Mouse (Mus musculus): ENCODE results near the gene Ppp1r13b. TPM values are rescaled to one million over a fixed set of nuclear protein-coding genes. Genes with fewer than 3 reads are reported as not detected.

Ppp1r13b gene
- total and polyA plus RNA-seq, 2 experiments from 2014 or later = 36.5 to 57.4 TPM

GRCm38 (mm10) chr12:111887005-111887404, 20.9 kb downstream of the Ppp1r13b start:
- Histone ChIP-seq H3K27me3 (ENCODE audit: insufficient read depth, low read length) (no peaks in the 10 kb centered on the region), H3K27ac (no peak overlapping the region), H3K4me1 (ENCODE audit: insufficient read depth, low read length) (no peaks in the 10 kb centered on the region), H3K4me2 (ENCODE audit: low read depth, low read length) (no peak overlapping the region), H3K36me3 (ENCODE audit: insufficient read depth, low read length) (no peaks in the 10 kb centered on the region), H3K9ac (replicated peaks; ENCODE audit: low read length) (no peak overlapping the region), H3K4me3 (ENCODE audit: low read length) (no peak overlapping the region), H3K9me3 (ENCODE audit: low read length) (no peaks in the 10 kb centered on the region)
- DNase-seq (ENCODE audit: low spot score) (no peak), ATAC-seq (no peak)
- WGBS = 86% methylated on average over 1 of the region's 1 CpGs
- peak; percentile 40 for TF ChIP-seq CTCF (IDR thresholded peaks at IDR 0.05; ENCODE audit: low read depth)

- H3K4me3 ChIP-seq (ENCODE audit: low read length) = no peak overlapping the region
- H3K9ac ChIP-seq (replicated peaks; ENCODE audit: low read length) = no peak overlapping the region
- ATAC-seq = no peak
- H3K27me3 ChIP-seq (ENCODE audit: insufficient read depth, low read length) = no peaks in the 10 kb centered on the region
- WGBS = 63% methylated on average over 4 of the region's 4 CpGs
- no peaks in the 10 kb centered on the region for H3K36me3 ChIP-seq (ENCODE audit: insufficient read depth, low read length)
- no peak for DNase-seq (ENCODE audit: low spot score)
- no peaks in the 10 kb centered on the region for H3K9me3 ChIP-seq (ENCODE audit: low read length)
- H3K27ac ChIP-seq = no peak overlapping the region
- no peak for TF ChIP-seq CTCF (IDR thresholded peaks at IDR 0.05; ENCODE audit: low read depth)
- H3K4me1 ChIP-seq (ENCODE audit: insufficient read depth, low read length) = no peaks in the 10 kb centered on the region
- H3K4me2 ChIP-seq (ENCODE audit: low read depth, low read length) = no peak overlapping the region
Observed at GRCm38 (mm10) chr12:111882852-111883251, 25.1 kb downstream of the Ppp1r13b start.

- Histone ChIP-seq H3K9me3 (ENCODE audit: low read length) (no peaks in the 10 kb centered on the region), H3K27me3 (ENCODE audit: insufficient read depth, low read length) (no peaks in the 10 kb centered on the region), H3K4me3 (ENCODE audit: low read length) (no peak overlapping the region), H3K9ac (replicated peaks; ENCODE audit: low read length) (no peak overlapping the region), H3K4me2 (ENCODE audit: low read depth, low read length) (no peak overlapping the region), H3K27ac (no peak overlapping the region), H3K36me3 (ENCODE audit: insufficient read depth, low read length) (no peaks in the 10 kb centered on the region), H3K4me1 (ENCODE audit: insufficient read depth, low read length) (no peaks in the 10 kb centered on the region)
- WGBS = 78% methylated on average over 3 of the region's 3 CpGs
- TF ChIP-seq CTCF (IDR thresholded peaks at IDR 0.05; ENCODE audit: low read depth) = no peak
- no peak for ATAC-seq
- DNase-seq (ENCODE audit: low spot score) = no peak
Observed at GRCm38 (mm10) chr12:111882022-111882421, 25.9 kb downstream of the Ppp1r13b start.

- Histone ChIP-seq H3K4me1 (ENCODE audit: insufficient read depth, low read length) (no peaks in the 10 kb centered on the region), H3K9ac (replicated peaks; ENCODE audit: low read length) (no peak overlapping the region), H3K27me3 (ENCODE audit: insufficient read depth, low read length) (no peaks in the 10 kb centered on the region), H3K36me3 (ENCODE audit: insufficient read depth, low read length) (no peaks in the 10 kb centered on the region), H3K9me3 (ENCODE audit: low read length) (no peaks in the 10 kb centered on the region), H3K4me3 (ENCODE audit: low read length) (no peak overlapping the region), H3K4me2 (ENCODE audit: low read depth, low read length) (no peak overlapping the region), H3K27ac (no peak overlapping the region)
- TF ChIP-seq CTCF (IDR thresholded peaks at IDR 0.05; ENCODE audit: low read depth) = peak; percentile 93
- WGBS = 15% methylated on average over 3 of the region's 3 CpGs
- DNase-seq (ENCODE audit: low spot score) (peak; percentile 89), ATAC-seq (peak; percentile 80)
Observed at GRCm38 (mm10) chr12:111878213-111878612, 29.7 kb downstream of the Ppp1r13b start.

DNA sequence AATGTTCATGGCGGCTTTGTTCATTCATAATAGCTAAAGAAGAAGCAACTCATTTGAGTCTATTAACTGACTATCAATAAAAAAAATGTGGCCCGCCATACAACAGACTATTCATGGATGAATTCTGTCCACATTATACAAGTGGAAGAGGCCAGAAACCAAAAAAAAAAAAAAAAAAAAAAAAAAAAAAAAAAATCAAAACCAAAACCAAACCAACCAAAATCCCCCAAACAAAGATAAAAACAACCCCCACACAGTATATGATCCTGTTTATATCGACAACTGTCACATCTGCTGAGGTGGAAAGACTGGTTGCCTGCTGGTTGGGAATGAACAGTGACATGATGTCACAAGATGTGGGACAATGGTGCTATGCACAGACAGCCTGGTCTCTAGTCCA, 32.4 kb downstream of the Ppp1r13b start:
- ATAC-seq (no peak), DNase-seq (ENCODE audit: low spot score) (no peak)
- TF ChIP-seq CTCF (IDR thresholded peaks at IDR 0.05; ENCODE audit: low read depth) = no peak
- Histone ChIP-seq H3K4me3 (ENCODE audit: low read length) (no peak overlapping the region), H3K9me3 (ENCODE audit: low read length) (no peaks in the 10 kb centered on the region), H3K4me2 (ENCODE audit: low read depth, low read length) (no peak overlapping the region), H3K27me3 (ENCODE audit: insufficient read depth, low read length) (no peaks in the 10 kb centered on the region), H3K9ac (replicated peaks; ENCODE audit: low read length) (no peak overlapping the region), H3K27ac (no peak overlapping the region), H3K36me3 (ENCODE audit: insufficient read depth, low read length) (no peaks in the 10 kb centered on the region), H3K4me1 (ENCODE audit: insufficient read depth, low read length) (no peaks in the 10 kb centered on the region)
- 80% methylated on average over 3 of the region's 3 CpGs for WGBS

DNA sequence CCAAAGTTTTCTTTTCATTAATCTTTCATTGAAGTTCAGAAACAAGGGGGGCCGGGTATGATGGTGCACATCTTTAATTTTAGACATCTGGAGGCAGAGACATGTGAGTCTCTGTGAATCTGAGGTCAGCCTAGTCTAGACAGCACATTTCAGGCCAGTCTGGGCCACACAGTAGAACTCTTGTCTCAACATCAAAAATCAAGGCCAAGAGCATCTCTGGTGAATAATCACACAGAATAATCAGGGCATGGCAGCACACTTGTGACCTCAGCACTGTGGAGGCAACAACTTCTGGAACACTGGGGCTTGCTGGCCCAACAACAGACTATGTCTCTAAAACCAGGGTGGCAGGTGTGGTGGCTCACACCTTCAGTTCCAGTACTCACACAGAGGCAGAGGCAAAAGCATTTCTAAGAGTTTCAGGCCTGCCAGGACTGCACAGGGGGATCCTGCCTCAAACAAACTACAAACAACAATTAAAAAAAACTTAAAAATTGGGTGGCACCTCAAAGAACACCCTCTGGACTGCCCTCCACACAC, 33.2 kb downstream of the Ppp1r13b start:
- Histone ChIP-seq H3K4me1 (ENCODE audit: insufficient read depth, low read length) (no peaks in the 10 kb centered on the region), H3K9ac (replicated peaks; ENCODE audit: low read length) (no peak overlapping the region), H3K9me3 (ENCODE audit: low read length) (no peaks in the 10 kb centered on the region), H3K27me3 (ENCODE audit: insufficient read depth, low read length) (no peaks in the 10 kb centered on the region), H3K36me3 (ENCODE audit: insufficient read depth, low read length) (0 out of 2 replicates have a peak, but pooled peaks cover 5% of the 10 kb centered on the region), H3K27ac (no peak overlapping the region), H3K4me2 (ENCODE audit: low read depth, low read length) (no peak overlapping the region), H3K4me3 (ENCODE audit: low read length) (no peak overlapping the region)
- 72% methylated on average over 1 of the region's 1 CpGs for WGBS
- DNase-seq (ENCODE audit: low spot score) (no peak), ATAC-seq (no peak)
- TF ChIP-seq CTCF (IDR thresholded peaks at IDR 0.05; ENCODE audit: low read depth) = no peak

DNA sequence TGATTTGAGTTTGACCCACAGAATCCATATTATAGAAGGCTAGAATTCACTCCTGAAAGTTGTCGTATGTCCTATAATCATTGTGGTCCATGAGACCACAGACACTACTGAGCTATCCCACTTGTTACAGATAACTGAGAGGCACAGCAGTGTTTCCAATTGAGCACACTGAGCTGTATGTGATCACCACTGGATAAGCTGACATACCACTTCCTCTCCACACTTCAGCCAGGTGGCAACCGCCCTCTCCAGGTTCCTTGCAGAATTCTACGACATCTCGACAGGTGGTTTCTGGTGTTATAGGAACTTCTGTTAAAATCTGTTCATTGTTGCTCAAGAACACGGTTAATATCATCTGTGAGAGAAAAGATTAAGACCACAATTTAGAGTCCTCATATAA, 35.8 kb downstream of the Ppp1r13b start:
- no peaks in the 10 kb centered on the region for H3K9me3 ChIP-seq (ENCODE audit: low read length)
- H3K27me3 ChIP-seq (ENCODE audit: insufficient read depth, low read length) = no peaks in the 10 kb centered on the region
- ATAC-seq (no peak), DNase-seq (ENCODE audit: low spot score) (no peak)
- no peak overlapping the region for H3K27ac ChIP-seq
- no peak overlapping the region for H3K4me3 ChIP-seq (ENCODE audit: low read length)
- TF ChIP-seq CTCF (IDR thresholded peaks at IDR 0.05; ENCODE audit: low read depth) = no peak
- no peak overlapping the region for H3K9ac ChIP-seq (replicated peaks; ENCODE audit: low read length)
- H3K36me3 ChIP-seq (ENCODE audit: insufficient read depth, low read length) = 0 out of 2 replicates have a peak, but pooled peaks cover 5% of the 10 kb centered on the region
- H3K4me1 ChIP-seq (ENCODE audit: insufficient read depth, low read length) = no peaks in the 10 kb centered on the region
- no peak overlapping the region for H3K4me2 ChIP-seq (ENCODE audit: low read depth, low read length)
- WGBS = 89% methylated on average over 5 of the region's 5 CpGs
